Mouse (Mus musculus) liver, postnatal 0 days (tissue): ENCODE data around the gene Tbc1d2b.

Experiments used
- CTCF ChIP-seq: sonication (generic); IDR thresholded peaks from 2 replicates; pipeline ENCODE4 v1.5.1; 2016; ENCODE audit warnings: antibody characterized with exemption, low read depth
- EP300 ChIP-seq: IDR thresholded peaks from 2 replicates; pipeline ENCODE4 v1.6.1; 2016; ENCODE audit warnings: antibody characterized with exemption, low read depth, mild to moderate bottlenecking

DNA sequence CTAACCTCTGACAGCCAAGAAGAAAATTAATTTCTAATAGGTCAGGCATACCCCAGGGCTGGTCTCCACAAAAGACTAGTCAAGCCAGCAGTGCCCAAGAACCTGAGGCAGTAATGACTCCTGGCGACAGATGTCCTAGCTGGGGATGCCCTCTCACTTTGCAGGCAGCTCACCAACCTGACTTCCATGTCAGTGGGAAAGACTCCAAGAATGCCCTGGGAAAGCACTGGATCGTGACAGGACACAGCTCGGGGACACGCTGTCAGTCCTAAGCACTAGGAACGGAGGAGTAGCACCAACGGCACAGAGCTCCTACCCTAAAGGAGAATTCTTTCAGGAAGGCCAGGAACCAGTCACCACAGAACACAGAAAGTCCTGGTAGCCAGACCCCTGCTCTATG is 28.3 kb downstream of the Tbc1d2b start:
- no peak for TF ChIP-seq CTCF
- no peak for TF ChIP-seq EP300
